Mouse (Mus musculus) myocyte (in vitro differentiated cells): ENCODE results near the gene Unc119.

Experiments used
- E2F4 ChIP-seq: IDR thresholded peaks from one replicate; pipeline ENCODE4 v1.6.1; 2011; ENCODE audit warnings: mild to moderate bottlenecking, control low read depth, moderate library complexity; ENCODE audit not compliant: insufficient read depth
- MAX ChIP-seq: IDR thresholded peaks from one replicate; pipeline ENCODE4 v1.6.1; 2011; ENCODE audit warnings: low read depth, mild to moderate bottlenecking, control low read depth
- MYOG ChIP-seq, 3 experiments: IDR thresholded peaks; one replicate each; pipeline ENCODE4 v1.6.1; 2011; ENCODE audit warnings: control low read depth in 2 of 3, low read depth in 2 of 3, mild to moderate bottlenecking in 2 of 3; ENCODE audit not compliant: insufficient read length in 2 of 3, control insufficient read depth in 1 of 3, insufficient read depth in 1 of 3
- POLR2A ChIP-seq: IDR thresholded peaks from one replicate; pipeline ENCODE4 v1.6.1; 2011; ENCODE audit warnings: low read depth, mild to moderate bottlenecking, control low read depth, moderate library complexity; ENCODE audit not compliant: insufficient read length
- POLR2AphosphoS2 ChIP-seq: IDR thresholded peaks from one replicate; pipeline ENCODE4 v1.6.1; 2011; ENCODE audit warnings: low read depth, control low read depth; ENCODE audit not compliant: insufficient read length
- REST ChIP-seq: IDR thresholded peaks from one replicate; pipeline ENCODE4 v1.6.1; 2011; ENCODE audit warnings: mild to moderate bottlenecking, control low read depth, moderate library complexity; ENCODE audit not compliant: insufficient read depth, insufficient read length
- TCF3 ChIP-seq: IDR thresholded peaks from one replicate; pipeline ENCODE4 v1.6.1; 2011; ENCODE audit warnings: low read depth, control low read depth; ENCODE audit not compliant: insufficient read length

DNA sequence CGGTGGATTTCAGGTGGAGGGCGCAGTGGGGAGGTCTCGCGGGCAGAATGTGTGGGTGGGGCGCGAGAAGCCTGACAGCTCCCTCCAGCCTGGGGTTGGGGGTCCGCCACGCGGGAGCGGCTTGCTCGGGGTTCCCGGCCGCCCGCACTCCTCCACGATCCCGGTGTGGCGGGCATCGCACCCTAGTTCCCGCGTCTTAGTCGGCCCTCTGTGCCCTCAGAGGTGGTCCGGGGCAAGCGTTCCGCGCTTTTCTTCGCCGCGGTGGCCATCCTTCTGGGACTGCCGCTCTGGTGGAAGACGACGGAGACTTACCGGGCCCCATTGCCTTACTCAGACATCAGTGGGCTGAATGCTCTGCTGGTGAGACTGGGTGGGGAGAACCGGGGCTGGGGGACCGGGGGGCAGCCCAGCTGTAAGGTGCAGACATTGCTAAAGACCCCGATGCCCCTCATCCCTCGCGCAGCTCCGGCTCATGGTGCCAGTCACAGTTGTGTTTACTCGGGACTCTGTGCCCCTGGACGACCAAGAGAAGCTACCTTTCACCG is 14.7 kb upstream of the Unc119 start:
- TF ChIP-seq TCF3 (no peak), MYOG (IDR thresholded peaks at IDR 0.05; ENCODE audit: control insufficient read depth in 1 of 3, insufficient read depth in 1 of 3, insufficient read length in 2 of 3, low read depth in 2 of 3) (no peak), POLR2A (no peak), E2F4 (no peak), POLR2AphosphoS2 (peak; percentile 17), MAX (no peak), REST (no peak)
